In genomic region chr11:32614463-32614862, GRCm38 (mm10) we compare ENCODE assay signal across 19 mouse cellular contexts.
"Had no signal": no experiment of that assay in that cellular context is flagged by ENCODE, and none has a peak within 500 bp of the region (broad histone marks: within the 10 kb centered on the region; RNA-seq: fewer than 3 reads in every experiment).

No protein-coding gene starts in this region.

- DNase-seq: kidney, adult 2 months; kidney, postnatal 10 days; kidney, postnatal 36 days; layer of hippocampus, postnatal 36 days; left cerebral cortex, postnatal 4 days; liver, embryonic 13.5 days; lung, adult 2 months; lung, postnatal 14 days; midbrain, embryonic 14.5 days; right cerebral cortex, adult 18-20 months; right cerebral cortex, postnatal 14 days; spleen, adult 18-20 months; thymus, postnatal 36 days had no signal

- H3K27me3 ChIP-seq: kidney, embryonic 15.5 days; limb, embryonic 12.5 days; limb, embryonic 15.5 days; liver, embryonic 13.5 days; stomach, embryonic 15.5 days had no signal

- H3K4me2 ChIP-seq: kidney, embryonic 15.5 days; limb, embryonic 12.5 days; limb, embryonic 15.5 days; liver, embryonic 13.5 days; midbrain, embryonic 11.5 days; stomach, embryonic 15.5 days had no signal

- H3K4me3 ChIP-seq: kidney, embryonic 15.5 days; left cerebral cortex, adult 2 months; limb, embryonic 12.5 days; limb, embryonic 15.5 days; liver, embryonic 13.5 days; stomach, embryonic 15.5 days had no signal

- H3K9ac ChIP-seq: kidney, embryonic 15.5 days; limb, embryonic 12.5 days; limb, embryonic 15.5 days; liver, embryonic 13.5 days; stomach, embryonic 15.5 days had no signal

- H3K36me3 ChIP-seq: limb, embryonic 12.5 days; stomach, embryonic 15.5 days had no signal

- H3K9me3 ChIP-seq: kidney, embryonic 15.5 days; limb, embryonic 12.5 days; limb, embryonic 15.5 days; liver, embryonic 13.5 days; stomach, embryonic 15.5 days had no signal

- H3K27ac ChIP-seq: kidney, embryonic 15.5 days; left cerebral cortex, adult 2 months; limb, embryonic 12.5 days; limb, embryonic 15.5 days; liver, embryonic 13.5 days; stomach, embryonic 15.5 days had no signal
